Mouse (Mus musculus): ENCODE data around the gene Stambp.
A peak's percentile ranks its signal among the peaks of the same experiment; 100 is the strongest.

The Stambp gene

GRCm38 (mm10) chr6:83503361-83503760 is 69.2 kb downstream of the Stambp start:
- no peak for DNase-seq (ENCODE audit: low read depth in 1 of 2, low spot score in 2 of 2)

- peak; percentile 32 to 38 for DNase-seq (ENCODE audit: low read depth in 1 of 2, low spot score in 2 of 2)
Measured at GRCm38 (mm10) chr6:83502656-83503055, 69.9 kb downstream of the Stambp start.

- no peak for DNase-seq (ENCODE audit: low read depth in 1 of 2, low spot score in 2 of 2)
Measured at GRCm38 (mm10) chr6:83501524-83502310, 70.8 kb downstream of the Stambp start.

GRCm38 (mm10) chr6:83500462-83500861 is 72.1 kb downstream of the Stambp start:
- no peak for DNase-seq (ENCODE audit: low read depth in 1 of 2, low spot score in 2 of 2)

GRCm38 (mm10) chr6:83499078-83499477 is 73.5 kb downstream of the Stambp start:
- no peak for DNase-seq (ENCODE audit: low read depth in 1 of 2, low spot score in 2 of 2)

- DNase-seq (ENCODE audit: low read depth in 1 of 2, low spot score in 2 of 2): no peak
Measured at GRCm38 (mm10) chr6:83496753-83497710, 75.5 kb downstream of the Stambp start.

- DNase-seq (ENCODE audit: low read depth in 1 of 2, low spot score in 2 of 2): no peak
Measured at GRCm38 (mm10) chr6:83496009-83496752, 76.3 kb downstream of the Stambp start.

Measured in monocyte, adult 2 months (primary cell).